Mouse (Mus musculus) T-helper 1 cell (primary cell): Measurements from ENCODE around the gene Timm10.

Source experiments
- in situ Hi-C: fragments of 300-600 bp; cut with MboI, MseI; formaldehyde crosslinking; loops from one replicate; pipeline ENCODE4 v1.15.1; 2025; ENCODE audit warnings: high pct_unique_total_duplicates

Timm10 gene

DNA sequence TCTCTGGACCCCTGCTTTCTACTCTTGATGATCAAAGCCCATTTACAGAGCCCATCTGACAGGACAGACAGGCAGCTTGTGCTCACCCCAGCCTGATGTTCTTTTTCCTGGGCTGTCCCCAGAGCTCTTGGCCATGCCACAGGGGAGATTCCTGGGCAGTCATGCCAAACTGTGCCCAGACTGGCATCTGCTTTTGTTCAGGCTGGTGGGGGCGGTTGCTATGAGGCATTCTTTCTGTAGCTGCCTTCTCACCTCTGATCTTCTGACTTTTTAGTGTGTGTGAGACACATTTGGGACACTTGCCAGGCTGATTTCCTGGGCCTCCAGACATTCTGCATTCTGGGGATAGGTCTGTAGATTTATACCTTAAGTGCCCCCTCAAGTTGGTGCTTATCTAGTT, 31.8 kb downstream of the Timm10 start:
- in situ Hi-C loops: no loop called here

DNA sequence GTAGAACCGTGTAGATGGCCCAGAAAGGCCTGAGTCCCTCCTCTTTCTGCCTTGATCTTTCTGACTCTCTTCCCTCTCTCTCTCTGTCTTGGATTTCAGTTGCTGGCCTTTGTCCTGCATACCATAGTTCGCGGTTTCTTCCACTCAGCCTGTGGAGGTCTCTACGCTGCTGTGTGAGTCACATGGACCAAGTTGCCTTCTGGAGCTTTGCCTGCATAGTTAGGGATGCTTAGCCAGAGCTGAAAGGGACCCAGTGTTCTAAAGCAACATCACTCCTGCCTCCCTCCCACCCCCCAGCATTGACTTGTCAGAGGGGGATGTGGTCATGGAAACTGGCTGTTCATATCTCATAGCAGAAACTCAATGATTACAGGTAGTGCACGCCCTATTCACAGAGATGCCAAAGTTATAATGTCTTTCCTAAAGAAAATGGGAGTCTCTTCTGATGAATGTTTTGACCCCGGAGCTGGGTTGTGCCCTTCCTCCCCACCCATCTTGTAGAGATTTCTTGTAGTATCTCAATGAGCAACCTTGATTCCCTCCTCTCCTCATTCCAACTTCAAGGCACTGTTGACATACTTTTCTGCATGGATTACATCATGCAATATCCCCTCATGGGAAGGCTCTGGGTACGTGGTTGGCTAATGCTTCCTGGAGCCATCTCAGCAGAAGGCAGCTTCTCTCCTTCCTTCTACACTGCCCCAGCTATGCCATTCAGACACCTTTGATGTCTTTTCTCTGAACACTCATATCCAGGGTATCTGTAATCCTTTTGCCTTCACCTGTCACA, 33.4 kb downstream of the Timm10 start:
- in situ Hi-C loops: no loop called here

DNA sequence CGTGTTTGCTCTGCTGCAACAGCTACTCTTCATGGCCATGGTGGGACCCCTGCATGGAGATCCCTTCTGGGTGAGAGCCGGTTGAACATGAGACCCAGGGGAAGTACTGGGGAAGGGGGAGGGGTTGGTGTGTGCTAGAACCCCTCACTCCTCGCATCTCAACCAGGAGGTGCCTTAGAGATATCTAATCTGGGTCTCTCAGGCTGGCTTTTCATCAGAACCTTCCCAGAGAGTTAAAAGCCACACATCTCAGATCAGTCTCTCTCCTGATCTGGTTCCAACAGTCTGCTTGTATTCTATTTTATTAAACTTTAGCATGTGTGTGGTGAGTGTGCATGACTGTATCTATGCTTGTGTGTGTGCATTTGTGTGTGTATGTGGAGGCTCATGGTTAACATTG, 34.6 kb downstream of the Timm10 start:
- in situ Hi-C loops: no loop called here

DNA sequence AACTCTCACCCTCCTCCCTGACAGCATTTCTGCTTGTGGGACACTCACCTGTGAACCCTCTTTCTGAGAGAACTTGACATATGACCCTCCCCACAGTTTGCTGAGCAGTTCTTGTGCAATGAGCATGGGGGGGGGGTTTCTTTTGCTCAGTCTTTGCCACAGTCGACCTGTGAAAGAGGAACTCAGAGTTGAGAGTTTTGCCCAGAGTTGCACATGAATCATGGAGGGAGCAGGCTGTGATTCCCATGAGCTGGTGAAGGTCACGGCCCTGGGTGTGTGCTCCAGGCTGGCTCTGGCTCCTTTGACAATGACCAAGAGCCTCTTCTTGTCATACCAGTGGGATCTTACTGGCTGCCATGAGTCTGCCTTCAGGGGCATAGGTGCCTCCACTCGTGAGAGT, 35.4 kb downstream of the Timm10 start:
- in situ Hi-C loops: no loop called here

DNA sequence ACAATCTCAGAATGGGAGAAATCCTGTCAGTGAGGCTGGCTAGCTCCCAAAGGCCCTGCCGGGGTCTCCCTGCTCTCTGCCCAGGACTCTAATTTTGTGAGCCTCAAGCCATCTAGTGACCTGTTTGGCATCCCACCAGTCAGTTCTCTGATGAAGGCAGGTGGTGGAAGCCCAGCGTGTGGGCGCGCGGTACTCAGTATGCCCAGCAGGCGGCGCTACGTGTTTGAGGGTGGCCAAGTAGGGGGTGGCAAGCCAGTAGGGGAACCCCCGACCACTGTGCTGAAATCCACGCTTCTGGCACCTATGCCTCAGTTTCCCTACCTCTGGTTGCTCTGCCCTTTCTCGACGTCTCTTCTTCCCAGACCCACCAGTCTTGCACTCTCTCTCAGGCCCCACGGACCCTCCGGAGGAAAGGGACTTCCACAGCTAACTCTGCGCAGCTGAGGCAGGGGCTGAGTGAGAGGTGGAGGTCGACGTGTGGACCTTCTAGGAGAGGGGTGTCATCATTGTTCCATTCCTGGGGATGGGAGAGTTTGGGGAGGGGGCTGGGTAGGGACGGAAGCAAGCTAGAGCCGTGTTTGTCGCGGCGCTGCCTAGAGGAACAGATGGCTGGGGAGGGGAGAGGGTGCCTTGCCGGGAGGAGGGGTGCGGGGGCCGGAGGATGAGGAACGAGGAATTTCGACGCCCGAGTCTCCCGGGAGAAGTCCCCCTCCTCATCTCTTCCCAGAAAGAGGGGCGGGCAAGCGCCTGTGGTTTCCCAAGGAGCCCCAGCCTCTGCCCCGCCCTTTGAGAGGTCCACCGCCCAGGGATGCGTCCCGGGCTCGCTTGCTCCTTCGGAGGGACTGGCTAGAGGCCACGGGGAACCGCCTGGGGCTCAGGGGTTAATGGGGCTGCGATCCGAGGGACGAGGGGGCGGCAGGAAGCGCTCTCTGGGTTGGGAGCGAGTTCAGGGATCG, 39.1 kb downstream of the Timm10 start:
- in situ Hi-C loops: no loop called here

DNA sequence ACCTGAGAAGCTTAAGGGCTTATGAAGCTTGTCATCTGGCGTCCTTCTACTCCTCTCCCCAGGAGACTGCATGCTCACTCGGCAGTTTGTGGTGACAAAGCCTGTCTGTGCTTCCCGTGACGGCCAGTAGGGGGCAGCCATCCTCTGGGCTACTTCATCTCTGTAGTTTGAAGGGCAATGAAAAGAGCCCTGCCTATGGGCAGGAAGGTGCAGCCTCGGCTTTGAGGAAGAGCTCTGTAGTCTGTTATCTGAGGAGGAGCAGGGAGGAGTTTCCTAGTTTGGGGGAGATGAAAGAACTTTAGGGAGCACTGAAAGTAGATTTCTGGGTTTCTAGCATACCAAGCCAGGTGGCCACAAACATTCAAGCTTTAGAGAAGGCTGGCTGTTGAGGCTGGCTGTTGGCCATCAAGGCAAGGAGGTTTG, 41.7 kb downstream of the Timm10 start:
- in situ Hi-C loops: no loop called here

DNA sequence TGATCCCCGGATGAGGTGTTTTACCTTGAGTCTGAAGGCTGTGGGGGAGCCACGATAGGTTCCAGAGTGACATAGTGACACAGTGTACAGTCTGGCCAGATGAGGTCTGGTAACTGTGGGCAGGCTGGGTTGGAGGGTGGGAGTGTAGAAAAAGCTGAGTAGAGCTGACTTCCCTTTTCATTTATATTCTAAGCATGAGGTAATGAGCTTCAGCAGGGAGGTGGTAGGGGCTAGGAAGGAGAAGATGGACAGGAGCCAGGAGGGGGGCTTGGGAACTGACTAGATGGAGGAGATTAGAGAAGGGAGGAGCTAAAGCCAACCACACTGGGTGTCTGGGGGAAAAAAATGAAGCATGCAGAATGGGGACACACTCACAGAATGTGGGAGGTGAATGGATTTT, 42.2 kb downstream of the Timm10 start:
- in situ Hi-C loops: no loop called here

DNA sequence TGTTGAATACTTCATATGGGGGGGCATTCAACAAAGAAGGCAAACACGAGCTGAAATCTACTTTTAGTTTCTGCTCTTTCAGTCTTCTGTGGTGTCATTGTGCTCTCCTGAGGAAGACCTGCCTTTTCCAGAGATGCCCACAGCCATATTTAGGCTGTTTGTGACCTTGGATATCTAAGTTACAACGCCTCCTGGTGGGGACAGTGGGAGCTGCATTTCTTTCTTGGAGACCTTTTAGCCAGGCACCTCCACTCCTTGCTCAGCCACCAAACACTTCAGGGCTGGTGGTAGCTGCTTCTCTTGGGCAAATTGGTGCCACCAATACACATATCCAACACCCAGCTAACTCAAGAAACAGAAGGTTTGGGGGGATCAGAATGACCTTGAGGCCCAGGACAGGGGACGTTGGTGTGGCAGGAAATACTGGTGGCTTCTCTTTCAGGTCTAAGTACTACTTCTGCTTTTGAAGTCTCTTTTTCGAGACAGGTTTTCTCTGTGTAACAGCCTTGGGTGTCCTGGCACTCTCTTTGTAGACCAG, 43.9 kb downstream of the Timm10 start:
- in situ Hi-C loops: no loop called here

DNA sequence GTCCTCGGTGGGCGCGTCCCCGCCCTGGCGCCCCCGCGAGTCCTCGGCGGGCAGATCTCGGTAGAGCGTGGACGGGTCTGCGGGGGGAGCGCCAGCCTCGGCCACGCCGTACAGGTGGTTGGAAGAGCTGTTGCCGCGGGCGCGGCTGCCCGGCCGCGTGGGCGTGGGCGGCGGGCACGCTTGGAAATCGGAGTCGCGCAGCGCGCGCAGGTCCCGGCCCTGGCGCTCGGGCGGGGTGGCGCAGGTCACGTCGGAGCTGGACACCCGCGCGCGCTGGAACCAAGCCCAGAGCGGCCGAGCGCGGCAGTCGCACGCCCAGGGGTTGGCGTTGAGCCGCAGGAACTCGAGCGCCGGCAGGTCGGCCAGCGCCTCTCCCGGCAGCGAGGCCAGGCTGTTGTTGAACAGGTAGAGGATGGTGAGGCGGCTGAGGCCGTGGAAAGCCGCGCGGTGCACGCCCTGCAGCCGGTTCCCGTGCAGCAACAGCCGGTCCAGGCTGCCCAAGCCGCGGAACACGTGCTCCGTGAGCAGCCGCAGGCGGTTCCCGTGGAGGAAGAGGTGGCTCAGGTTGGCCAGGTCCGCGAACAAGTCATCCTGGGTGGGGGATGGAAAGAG, 45.4 kb downstream of the Timm10 start:
- in situ Hi-C loops: no loop called here

DNA sequence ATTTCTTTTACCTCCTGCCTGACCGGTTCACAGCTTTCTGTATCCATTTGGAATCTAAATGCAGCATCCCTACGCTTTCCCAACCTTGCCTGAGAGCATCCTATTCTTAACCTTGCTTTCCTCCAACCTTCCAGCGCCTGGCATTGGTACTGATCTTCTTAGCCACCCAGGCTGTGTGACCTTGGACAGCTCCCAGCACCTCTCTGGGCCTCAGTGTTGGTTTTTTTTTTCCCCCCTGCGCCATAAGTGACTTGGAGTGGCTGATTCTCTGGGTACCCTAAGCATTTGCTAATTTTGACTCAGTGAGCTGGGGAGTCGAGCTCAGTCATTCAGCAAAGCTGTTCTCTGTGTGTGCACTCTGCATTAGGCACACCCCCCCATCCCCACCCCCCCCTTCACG, 49.0 kb downstream of the Timm10 start:
- in situ Hi-C loops: no loop called here
